Mouse (Mus musculus) neural tube, embryonic 10.5 days (tissue): Measurements from ENCODE around the gene Kcns3.
"Not testable (repeated sequence)": the region's sequence is repeated elsewhere in the genome, so short reads cannot be mapped to it uniquely, and the experiment has no call there.

Experiments
- DNase-seq: peaks from one replicate; pipeline ENCODE4 v3.0.0-alpha.2; 2017; ENCODE audit warnings: low spot score; ENCODE audit errors: extremely low spot score

Kcns3 gene

DNA sequence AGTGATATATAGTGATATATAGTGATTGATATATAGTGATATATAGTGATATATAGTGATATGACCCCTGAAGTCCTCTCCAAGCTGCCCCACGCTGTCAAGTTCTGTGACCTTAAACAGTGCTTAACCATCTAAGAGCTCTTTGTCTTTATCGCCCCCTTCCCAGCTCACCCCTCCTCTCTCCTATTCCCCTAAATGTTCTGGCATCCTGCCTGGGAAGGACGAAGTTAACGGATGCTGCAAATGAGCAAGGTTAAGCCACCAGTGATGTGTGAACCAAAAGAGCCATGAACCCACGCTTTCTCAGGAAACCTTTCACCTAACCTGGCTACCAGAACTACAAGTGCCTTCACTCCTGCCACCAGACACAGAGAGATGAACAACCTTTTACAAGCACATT, 64.0 kb downstream of the Kcns3 start:
- DNase-seq: no peak

- DNase-seq: no peak
Observed at GRCm38 (mm10) chr12:11071079-11071478, 79.8 kb downstream of the Kcns3 start.

GRCm38 (mm10) chr12:11066865-11067264, 84.0 kb downstream of the Kcns3 start:
- DNase-seq: no peak

DNA sequence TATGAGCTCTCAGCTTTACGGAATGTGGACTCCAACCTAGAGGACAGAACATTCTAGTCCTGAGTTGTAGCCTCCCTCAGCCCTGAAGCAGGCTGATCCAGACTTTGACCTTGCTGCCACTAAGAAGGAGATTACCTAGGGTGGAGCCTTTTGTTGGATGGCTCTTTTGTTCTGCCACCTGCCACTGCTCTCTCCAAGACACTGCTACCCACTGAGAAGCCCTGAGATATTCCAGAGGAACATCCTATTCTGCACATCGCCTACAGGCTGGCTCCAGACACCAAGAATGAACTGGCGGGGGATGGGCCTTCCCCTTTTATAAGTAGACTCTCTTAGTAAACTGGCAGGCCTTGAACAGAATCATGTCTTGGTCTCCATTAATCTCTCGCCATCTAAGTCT, 98.2 kb downstream of the Kcns3 start:
- not testable (repeated sequence) for DNase-seq

DNA sequence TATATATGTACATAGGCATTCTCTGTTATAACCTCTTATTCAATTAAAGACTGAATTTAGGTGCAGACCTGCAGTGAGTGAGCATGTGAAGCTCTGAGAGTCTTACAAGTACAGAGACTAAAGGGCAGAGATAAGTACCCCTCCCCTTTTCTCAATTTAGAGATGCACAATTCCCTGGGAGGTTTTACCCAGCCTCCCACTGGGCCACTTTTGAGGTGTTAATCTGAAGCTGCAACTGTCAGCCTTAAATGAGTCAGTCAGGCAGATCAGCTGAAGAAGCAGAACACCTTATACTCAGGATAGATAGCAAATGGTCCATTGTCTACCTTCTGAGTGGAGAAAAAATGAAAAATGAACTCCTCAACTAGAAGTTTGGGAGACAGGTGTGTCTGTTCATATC, 109.0 kb downstream of the Kcns3 start:
- no peak for DNase-seq
